Mouse (Mus musculus) ES-Bruce4 (cell line): ENCODE results near the gene Gas6. TPM values are rescaled to one million over a fixed set of nuclear protein-coding genes. Genes with fewer than 3 reads are reported as not detected.

Experiments
- H3K27ac ChIP-seq: 2 replicates; pipeline ENCODE4 v1.5.1; 2012; ENCODE audit warnings: low read length, inconsistent platforms; ENCODE audit not compliant: insufficient read depth
- H3K27me3 ChIP-seq: 2 replicates; pipeline ENCODE4 v1.6.1; 2012; ENCODE audit warnings: mild to moderate bottlenecking, low read length, inconsistent platforms; ENCODE audit not compliant: control insufficient read depth, poor library complexity, insufficient read depth, severe bottlenecking
- H3K36me3 ChIP-seq: 2 replicates; pipeline ENCODE4 v1.6.1; 2012; ENCODE audit warnings: inconsistent platforms, mild to moderate bottlenecking, low read length, moderate library complexity; ENCODE audit not compliant: control insufficient read depth, poor library complexity, insufficient read depth, severe bottlenecking
- H3K4me1 ChIP-seq: one replicate; pipeline ENCODE4 v1.8.1; 2011; ENCODE audit warnings: low read length; ENCODE audit not compliant: control insufficient read depth, insufficient read depth
- H3K4me3 ChIP-seq: 2 replicates; pipeline ENCODE4 v1.5.1; 2011; ENCODE audit warnings: low read depth, mild to moderate bottlenecking, low read length
- H3K9ac ChIP-seq: 2 replicates; pipeline ENCODE4 v1.6.1; 2012; ENCODE audit warnings: low read depth, mild to moderate bottlenecking, inconsistent platforms; ENCODE audit not compliant: poor library complexity, severe bottlenecking
- H3K9me3 ChIP-seq: replicated peaks from 2 replicates; pipeline ENCODE4 v1.6.1; 2012; ENCODE audit warnings: mild to moderate bottlenecking, low read length, inconsistent platforms; ENCODE audit not compliant: control insufficient read depth, poor library complexity, insufficient read depth, severe bottlenecking
- CTCF ChIP-seq: IDR thresholded peaks from one replicate; pipeline ENCODE4 v1.8.1; 2011; ENCODE audit warnings: low read depth, low read length
- EP300 ChIP-seq: IDR thresholded peaks from 2 replicates; pipeline ENCODE4 v1.6.1; 2011; ENCODE audit warnings: low read depth, low read length; ENCODE audit not compliant: insufficient read depth
- POLR2A ChIP-seq: IDR thresholded peaks from one replicate; pipeline ENCODE4 v1.8.1; 2011; ENCODE audit warnings: low read length; ENCODE audit not compliant: insufficient read depth
- polyA plus RNA-seq: library from polyadenylated mRNA; stranded (reverse); fragments of >200 nt; gene quantifications from 2 replicates; pipeline ENCODE4 v1.2.4, GENCODE M21; 2011; ENCODE audit warnings: low read depth; ENCODE audit not compliant: missing spikeins, insufficient read depth, insufficient read length

Gas6 gene
- polyA plus RNA-seq = 14.9 and 17.2 TPM in 2 replicates

DNA sequence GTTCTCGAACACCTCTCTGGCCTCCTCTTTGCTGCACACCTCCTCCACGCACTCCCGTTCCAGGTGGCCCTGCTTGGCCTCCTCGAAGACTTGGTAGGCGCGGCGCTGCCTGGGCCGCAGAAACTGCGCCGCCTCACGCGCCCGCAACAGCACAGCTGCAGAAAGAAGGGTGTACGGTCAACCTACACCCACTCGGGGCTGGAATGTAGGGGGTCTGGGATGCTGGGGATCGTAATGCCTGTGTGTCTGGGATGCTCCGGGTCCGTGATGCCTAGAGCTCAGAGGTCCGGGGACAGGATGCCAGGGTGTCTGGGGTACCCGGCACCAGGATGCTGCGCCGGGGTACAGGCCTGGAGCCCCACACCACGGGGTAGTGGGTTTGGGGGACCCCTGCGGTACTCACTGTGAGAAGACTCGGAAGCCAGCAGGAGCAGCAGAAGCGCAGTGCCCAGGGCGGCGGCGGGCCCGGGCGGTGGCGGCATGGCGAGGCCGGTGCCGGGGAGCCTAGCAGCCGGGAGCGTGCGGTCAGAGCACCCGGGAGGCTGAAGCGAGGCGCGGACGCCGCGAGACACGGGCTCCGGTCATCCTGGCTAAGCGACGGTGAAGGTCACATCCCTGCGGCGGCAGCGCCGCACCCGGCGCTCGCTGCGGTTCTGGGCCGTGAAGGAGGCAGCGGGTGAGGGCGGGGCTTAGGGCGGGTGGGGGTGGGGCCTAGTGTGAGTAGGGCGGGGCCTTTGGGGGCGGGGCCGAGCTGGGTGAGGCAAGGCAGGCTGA is at the start of gene Gas6:
Gas6 (minus strand) TSS at position 633 of the 774 bp plus-strand sequence.
- H3K36me3 ChIP-seq = no peaks in the 10 kb centered on the region
- peaks cover 4% of the 10 kb centered on the region for H3K4me1 ChIP-seq
- H3K27me3 ChIP-seq = peaks cover 3% of the 10 kb centered on the region; the same call in 1 of the 2 replicates
- TF ChIP-seq EP300 (no peak), POLR2A (peak; percentile 28)
- no peak within 1 kb of the TSS for H3K27ac ChIP-seq
- peak within 1 kb of the TSS; percentile 58 for H3K4me3 ChIP-seq
- no peaks in the 10 kb centered on the region for H3K9me3 ChIP-seq
- H3K9ac ChIP-seq = peak within 1 kb of the TSS; percentile 76

DNA sequence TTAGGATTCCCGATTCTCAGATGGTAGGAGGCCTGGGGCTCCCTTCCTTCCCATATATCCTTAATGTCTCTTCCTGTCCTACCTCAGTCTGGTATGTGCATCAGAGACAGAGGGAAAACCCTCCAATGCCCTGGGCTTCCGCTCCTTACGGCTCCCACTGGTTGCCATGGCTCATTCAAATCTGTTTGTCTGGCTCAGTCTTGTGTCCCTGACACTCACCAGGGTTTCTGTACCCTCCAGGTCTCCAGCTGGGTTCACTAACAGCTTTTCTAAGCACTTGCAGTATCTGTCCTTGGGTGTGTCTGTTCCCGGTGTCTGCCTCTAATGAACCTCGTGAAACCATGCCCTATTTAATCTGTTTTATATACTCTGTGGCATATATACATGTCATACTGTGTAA is 47.2 kb upstream of the Gas6 start:
- Histone ChIP-seq H3K27me3 (no peaks in the 10 kb centered on the region; the same call in 1 of the 2 replicates), H3K36me3 (no peaks in the 10 kb centered on the region), H3K4me1 (no peaks in the 10 kb centered on the region), H3K4me3 (no peak overlapping the region), H3K27ac (no peak overlapping the region), H3K9me3 (no peaks in the 10 kb centered on the region), H3K9ac (no peak overlapping the region)
- TF ChIP-seq POLR2A = no peak
- TF ChIP-seq CTCF = no peak
- no peak for TF ChIP-seq EP300

DNA sequence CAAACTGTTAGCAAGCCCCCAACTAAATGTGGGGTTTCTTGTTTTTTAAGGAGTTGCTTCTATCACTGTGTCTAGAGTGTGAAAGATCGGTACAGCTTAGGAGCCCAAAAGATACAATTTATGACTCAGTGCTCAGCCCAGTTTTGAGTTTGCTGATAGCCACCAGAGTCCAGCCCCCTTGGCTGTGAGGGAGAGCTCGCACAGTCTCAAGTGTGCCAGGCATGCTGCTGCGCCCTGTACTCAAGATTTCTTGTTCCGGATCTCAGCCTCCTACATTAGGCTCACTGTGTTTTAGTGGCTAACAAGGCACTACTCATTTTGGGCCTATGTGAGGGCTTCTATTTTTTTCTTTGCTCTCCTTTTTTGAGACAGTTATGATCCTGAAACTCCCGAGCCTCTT is 45.8 kb upstream of the Gas6 start:
- H3K27ac ChIP-seq = no peak overlapping the region
- H3K9me3 ChIP-seq = no peaks in the 10 kb centered on the region
- no peaks in the 10 kb centered on the region for H3K36me3 ChIP-seq
- no peak overlapping the region for H3K9ac ChIP-seq
- TF ChIP-seq EP300 = no peak
- no peak for TF ChIP-seq POLR2A
- TF ChIP-seq CTCF = no peak
- no peaks in the 10 kb centered on the region; the same call in 1 of the 2 replicates for H3K27me3 ChIP-seq
- H3K4me3 ChIP-seq = no peak overlapping the region
- no peaks in the 10 kb centered on the region for H3K4me1 ChIP-seq

DNA sequence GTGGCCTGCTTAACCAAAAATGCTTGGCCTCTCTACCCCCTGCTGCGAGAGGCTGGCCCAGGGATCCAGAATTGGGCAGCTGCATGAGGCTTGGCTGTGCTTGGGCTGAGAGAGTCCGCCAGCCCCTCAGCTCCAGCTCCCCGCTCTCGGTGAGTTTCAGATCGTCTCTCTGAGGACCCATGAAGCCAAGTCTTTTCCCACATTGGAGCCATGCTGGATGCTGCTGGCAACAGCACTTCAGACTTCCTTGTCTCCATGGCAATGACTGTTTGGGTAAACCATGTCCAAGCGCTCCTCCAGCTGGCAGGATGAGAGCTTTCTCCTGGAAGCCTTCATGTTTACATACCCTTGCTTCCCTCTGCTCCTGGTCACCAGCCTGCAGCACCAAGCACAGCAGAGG is 44.5 kb upstream of the Gas6 start:
- Histone ChIP-seq H3K36me3 (no peaks in the 10 kb centered on the region), H3K9ac (no peak overlapping the region), H3K27me3 (no peaks in the 10 kb centered on the region; the same call in 1 of the 2 replicates), H3K9me3 (no peaks in the 10 kb centered on the region), H3K4me1 (no peaks in the 10 kb centered on the region), H3K27ac (no peak overlapping the region), H3K4me3 (no peak overlapping the region)
- TF ChIP-seq POLR2A (no peak), CTCF (no peak), EP300 (no peak)

DNA sequence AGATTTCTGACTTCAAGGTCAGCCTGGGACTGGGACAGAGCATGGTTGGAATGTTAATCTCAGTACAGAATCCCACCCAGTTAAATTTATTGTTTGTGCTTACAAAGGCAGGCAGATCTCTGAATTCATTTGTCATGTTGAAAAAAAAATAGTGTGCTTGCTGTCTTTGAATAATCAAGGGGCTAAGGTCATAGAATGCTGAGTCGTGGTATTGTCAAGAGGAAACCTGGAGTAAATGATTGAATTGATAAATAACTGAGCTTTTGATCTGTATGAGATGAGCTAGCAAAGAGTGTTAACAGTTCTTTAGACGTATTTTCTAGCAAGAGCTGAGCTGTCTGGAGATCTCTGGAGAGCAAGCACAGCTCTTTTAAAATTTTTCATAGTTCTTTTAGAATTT is 42.8 kb upstream of the Gas6 start:
- Histone ChIP-seq H3K27ac (no peak overlapping the region), H3K4me1 (no peaks in the 10 kb centered on the region), H3K9ac (no peak overlapping the region), H3K9me3 (no peaks in the 10 kb centered on the region), H3K27me3 (no peaks in the 10 kb centered on the region; the same call in 1 of the 2 replicates), H3K4me3 (no peak overlapping the region), H3K36me3 (no peaks in the 10 kb centered on the region)
- no peak for TF ChIP-seq CTCF
- TF ChIP-seq POLR2A = no peak
- no peak for TF ChIP-seq EP300

DNA sequence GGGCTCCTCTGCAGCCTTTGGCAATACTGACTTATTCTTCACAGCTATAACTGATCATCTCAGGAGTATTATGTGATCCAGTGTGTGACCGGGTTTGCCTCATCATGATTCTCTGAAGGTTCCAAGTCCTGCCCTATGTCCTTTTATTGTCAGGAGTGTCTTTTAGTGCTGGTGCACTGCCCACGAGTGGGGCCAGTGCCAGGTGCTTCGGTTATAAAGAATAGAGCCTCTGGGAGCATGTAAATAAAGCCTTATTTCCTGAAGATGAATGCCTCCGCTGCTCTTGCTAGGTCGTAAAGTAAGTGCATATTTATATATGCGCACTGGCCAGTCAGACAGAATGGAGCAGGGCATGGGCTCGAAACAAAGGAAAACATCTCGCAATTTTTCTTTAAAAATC is 38.8 kb upstream of the Gas6 start:
- Histone ChIP-seq H3K9ac (no peak overlapping the region), H3K36me3 (no peaks in the 10 kb centered on the region), H3K4me3 (no peak overlapping the region), H3K27ac (no peak overlapping the region), H3K9me3 (no peaks in the 10 kb centered on the region), H3K27me3 (no peaks in the 10 kb centered on the region), H3K4me1 (no peaks in the 10 kb centered on the region)
- no peak for TF ChIP-seq CTCF
- TF ChIP-seq EP300 = no peak
- no peak for TF ChIP-seq POLR2A
